Mouse (Mus musculus) cerebral cortex, adult 2 months (tissue): ENCODE results near the gene Gls.

ENCODE experiments used
- WGBS: fragments of 180-500 bp; shearing (Covaris S2); methylation state at CpG from one replicate; pipeline ENCODE4 v1.1.7; 2018; 5-methylcytosine and 5-hydroxymethylcytosine counted together

Gls gene

DNA sequence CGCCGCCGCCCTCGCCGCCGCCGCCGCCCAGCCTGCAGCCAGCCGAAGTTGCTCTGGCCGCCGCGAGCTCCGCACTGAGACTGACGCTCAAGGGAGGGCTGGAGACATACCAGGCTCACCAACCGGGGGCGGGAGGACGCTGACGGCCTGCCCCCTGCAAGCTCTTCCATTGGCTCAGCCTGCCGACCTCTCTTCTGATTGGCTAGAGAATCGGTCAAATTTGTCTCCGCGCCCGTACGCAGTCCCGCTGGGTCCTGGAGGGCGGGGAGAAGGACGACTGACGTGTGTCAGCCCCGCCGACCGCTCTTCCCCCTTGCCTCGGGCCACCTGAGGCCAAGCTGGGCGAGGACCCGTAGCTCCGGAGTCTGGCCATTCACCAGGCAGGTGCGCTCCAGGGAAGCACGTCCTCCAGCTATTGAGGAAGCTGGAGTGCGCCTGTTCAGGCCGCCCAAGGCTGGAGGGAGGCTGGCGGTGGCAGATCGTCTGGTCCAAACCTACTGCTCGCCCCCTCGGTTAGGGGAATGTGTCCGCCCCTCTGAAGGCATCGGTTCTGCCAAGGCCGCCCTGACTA, at the start of gene Gls:
Gene Gls, minus strand, starts transcription at position 90 of the 571 bp plus-strand sequence.
- WGBS: under 1% methylated on average over 46 of the region's 46 CpGs

DNA sequence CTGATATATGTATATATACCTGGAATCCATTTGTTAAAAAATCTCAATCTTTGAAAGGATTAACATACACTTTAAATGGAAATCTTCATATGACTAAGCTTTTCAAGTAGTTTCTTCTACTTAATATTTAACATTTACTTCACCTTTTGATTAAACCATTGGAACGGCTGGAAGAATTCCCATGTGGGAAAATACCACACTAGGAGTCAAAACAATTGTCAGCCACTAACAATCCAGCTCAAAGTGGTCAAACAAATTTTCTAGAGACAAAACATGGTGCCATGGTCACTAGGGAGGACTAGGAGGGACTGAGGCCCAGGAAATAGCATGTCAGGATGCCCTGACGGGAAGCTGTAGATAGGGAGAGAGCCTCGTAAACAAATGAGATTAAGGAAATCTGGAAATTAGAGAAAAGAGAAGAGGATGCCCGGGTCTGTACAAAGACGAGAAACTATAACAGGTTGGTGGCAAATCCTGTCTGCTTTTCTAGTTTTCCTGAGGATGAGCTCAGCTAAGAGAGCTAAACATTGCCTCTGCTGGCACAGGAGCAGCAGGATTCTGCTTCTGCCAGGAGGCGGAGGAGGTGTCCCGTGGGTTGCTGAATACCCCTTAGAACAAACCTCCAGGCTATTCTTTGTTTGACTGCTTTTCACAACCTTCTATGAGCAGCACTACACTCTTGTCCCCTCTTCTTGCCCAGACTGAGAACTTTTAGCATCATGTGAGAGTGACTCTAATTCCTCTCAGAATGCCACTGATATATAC, 47.0 kb upstream of the Gls start:
- 40% methylated on average over 7 of the region's 7 CpGs for WGBS

GRCm38 (mm10) chr1:52279331-52279730, 46.3 kb upstream of the Gls start:
- 59% methylated on average over 3 of the region's 3 CpGs for WGBS

GRCm38 (mm10) chr1:52278073-52278472, 45.0 kb upstream of the Gls start:
- 82% methylated on average over 6 of the region's 6 CpGs for WGBS

DNA sequence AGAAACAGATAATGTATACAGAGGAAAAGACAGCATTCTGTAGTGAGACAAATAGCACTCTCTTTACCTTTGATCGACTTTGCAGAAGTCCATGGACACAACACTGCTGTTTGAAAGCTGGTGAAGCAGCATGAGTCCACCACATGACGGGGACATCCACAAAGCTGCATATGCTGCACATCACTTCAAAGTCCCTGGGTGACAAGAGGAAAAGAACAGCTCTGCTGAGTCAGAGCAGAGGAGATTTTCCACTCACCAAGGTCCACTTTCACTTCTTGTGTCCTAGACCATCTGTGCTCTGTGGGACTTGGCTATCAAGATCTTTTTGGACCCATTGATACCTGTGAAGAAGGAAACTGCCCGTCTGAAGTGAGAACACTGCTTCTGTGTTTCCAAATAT, 41.2 kb upstream of the Gls start:
- 68% methylated on average over 3 of the region's 3 CpGs for WGBS

- 83% methylated on average over 5 of the region's 5 CpGs for WGBS
Measured at GRCm38 (mm10) chr1:52272018-52272678, 39.1 kb upstream of the Gls start.

DNA sequence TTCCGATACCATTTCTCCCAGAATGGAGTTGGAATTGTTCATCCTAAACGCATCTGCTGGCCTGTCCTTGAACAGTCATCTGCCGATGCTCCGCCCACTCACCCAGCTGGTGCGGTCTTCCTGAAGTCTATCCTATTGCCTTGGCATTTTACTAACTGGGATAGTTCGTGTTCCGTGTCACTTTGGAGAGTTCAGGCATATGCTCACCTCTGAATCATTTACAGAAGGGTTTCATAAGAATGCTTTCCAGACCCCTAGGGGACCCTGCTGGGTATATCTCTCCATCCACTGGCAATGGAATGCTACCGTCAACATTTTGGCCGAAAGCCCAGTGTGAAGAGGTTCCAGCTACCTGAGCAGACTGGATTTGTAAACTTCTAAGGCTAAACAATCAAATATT, 37.3 kb upstream of the Gls start:
- WGBS: 61% methylated on average over 9 of the region's 9 CpGs

DNA sequence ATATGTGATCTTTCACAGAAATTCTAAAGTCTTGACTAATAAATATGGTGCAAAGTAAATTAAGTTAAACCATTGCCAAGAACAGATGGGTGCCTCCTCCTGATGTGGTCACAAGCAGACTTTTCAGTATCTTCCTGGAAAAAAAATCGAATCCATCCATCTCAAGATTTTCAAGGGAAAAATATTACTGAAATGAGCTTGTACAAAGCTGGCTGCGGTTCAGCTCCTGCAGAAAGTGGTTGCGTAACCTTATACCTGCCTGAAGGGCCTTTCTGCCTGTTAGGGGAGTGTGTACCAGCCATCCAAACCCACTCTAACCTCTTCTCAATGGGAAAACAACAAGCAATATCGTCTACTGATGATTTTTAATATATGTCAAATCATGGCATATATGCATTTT, 36.6 kb upstream of the Gls start:
- WGBS: 62% methylated on average over 4 of the region's 4 CpGs

GRCm38 (mm10) chr1:52268006-52268405, 35.0 kb upstream of the Gls start:
- 96% methylated on average over 6 of the region's 6 CpGs for WGBS

DNA sequence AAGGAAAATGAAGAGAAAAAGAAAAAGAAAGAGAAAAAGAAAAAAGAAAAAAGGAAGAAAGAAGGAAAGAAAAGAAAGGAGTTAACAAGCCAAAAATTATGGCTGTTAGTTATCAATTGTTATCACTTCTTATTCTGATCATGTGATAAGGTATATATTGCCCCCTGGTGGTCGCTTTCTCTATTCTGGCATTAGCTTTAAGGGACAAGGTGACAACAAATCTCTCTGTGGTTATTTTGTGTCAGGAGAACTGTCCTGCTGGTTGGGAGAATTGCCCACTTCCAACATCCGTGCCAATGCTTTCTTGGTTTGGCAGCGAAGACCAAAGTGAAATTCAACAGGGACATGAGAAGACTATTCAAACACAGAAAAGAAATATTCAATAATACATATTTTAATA, 34.6 kb upstream of the Gls start:
- whole genome bisulfite sequencing: 37% methylated on average over 3 of the region's 3 CpGs

DNA sequence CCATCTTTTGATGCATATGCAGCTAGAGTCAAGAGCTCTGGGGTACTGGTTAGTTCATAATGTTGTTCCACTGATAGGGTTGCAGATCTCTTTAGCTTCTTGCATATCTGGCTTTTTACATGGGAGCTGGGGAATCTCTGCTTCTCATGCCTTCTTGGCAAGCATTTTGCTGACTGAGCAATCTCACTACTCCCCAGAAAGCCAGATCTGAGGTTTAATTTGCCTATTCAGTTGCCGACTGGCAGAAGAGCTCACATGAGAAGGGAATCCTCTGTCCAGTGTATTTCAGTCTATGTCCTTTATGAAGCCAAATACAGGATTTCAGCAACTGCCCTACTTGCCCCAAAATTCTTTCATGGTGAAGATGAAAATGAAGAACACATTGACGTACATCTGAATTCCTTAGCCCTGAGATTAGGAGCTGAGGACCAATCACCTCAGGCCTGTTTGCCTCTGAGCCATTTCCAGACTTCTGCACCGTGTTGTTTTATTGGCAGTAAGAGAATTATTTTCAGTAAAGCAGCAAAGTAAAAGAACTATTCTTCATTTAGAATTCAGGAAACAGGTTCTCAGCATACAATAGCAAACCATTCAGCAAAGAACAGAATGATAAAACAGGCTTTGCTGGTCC, 33.0 kb upstream of the Gls start:
- WGBS: 56% methylated on average over 3 of the region's 3 CpGs

GRCm38 (mm10) chr1:52264290-52264689, 31.3 kb upstream of the Gls start:
- 22% methylated on average over 3 of the region's 3 CpGs for WGBS

DNA sequence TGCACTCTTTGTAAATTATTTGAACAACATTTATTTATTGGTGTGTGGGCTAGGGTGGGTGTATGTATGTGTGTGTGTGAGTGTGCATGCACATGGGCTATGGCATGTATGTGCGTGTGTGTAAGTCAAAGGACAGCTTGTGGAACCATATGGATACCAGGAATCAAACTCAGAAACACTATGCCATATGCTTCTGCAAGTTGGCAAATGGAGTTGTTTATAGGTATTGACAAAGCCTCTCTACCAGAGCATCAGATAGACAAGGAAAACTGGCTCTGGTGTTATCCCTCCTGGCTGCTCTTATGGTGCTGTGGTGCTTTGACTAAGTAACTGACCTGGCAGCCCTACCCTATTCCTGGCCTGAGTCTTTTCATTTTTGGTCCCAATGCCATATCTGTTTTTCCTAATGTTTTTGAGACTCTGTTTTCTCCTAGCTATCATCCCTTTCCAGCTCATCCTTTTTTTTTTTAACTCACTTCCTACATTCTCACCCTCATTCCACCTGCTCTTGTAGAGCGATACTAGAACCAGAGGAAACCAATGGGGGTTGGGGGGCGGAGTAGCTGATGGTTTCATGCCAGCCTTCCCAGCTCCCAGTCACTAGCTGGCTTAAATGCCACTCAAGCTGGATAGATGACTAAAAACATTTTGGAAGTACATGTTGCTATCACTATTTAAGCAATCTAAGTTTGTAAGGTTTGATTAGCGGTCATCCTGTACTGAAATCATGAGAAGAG, 27.5 kb upstream of the Gls start:
- WGBS: 69% methylated on average over 4 of the region's 4 CpGs

DNA sequence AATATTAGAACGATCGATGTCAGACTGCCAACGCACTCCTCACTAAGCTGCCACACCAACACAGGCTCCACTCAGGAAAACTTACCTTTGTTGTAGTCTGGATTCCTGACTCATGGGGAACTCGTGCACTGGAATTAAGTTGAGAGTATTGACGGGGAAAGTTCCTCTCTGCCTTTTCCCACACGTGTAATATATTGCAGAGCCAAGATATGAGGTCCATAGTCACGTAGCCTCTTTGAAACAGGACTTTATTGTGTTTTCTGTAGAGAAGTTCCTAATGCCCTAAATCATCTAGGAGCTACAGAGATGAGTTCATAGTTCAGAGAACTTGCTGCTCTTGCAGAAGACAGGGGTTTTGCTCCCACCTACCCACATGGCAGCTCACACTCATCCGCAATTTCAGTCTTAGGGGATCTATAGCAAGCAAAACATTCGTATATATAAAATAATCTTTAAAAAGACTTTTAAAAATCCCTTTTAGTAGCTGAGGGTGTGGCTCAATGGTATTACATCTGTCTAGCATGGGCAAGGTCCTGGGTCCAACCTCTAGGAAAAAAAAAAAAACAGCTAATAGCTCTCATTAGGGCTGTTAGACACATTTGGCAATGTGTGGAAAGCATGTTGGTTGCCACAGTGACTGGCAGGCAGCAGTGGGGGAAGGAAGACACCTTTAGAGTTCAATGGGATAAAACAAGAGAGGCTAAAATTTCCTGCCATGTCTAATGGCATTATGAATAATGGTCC, 25.1 kb upstream of the Gls start:
- 81% methylated on average over 9 of the region's 9 CpGs for WGBS

GRCm38 (mm10) chr1:52256916-52257315, 23.9 kb upstream of the Gls start:
- 87% methylated on average over 4 of the region's 4 CpGs for WGBS

- WGBS: 87% methylated on average over 4 of the region's 4 CpGs
Measured at GRCm38 (mm10) chr1:52256194-52256593, 23.2 kb upstream of the Gls start.

- WGBS: 67% methylated on average over 2 of the region's 2 CpGs
Measured at GRCm38 (mm10) chr1:52254411-52254810, 21.4 kb upstream of the Gls start.

GRCm38 (mm10) chr1:52253386-52253785, 20.4 kb upstream of the Gls start:
- 88% methylated on average over 6 of the region's 6 CpGs for WGBS

- 81% methylated on average over 2 of the region's 2 CpGs for WGBS
Measured at GRCm38 (mm10) chr1:52252447-52252846, 19.4 kb upstream of the Gls start.

DNA sequence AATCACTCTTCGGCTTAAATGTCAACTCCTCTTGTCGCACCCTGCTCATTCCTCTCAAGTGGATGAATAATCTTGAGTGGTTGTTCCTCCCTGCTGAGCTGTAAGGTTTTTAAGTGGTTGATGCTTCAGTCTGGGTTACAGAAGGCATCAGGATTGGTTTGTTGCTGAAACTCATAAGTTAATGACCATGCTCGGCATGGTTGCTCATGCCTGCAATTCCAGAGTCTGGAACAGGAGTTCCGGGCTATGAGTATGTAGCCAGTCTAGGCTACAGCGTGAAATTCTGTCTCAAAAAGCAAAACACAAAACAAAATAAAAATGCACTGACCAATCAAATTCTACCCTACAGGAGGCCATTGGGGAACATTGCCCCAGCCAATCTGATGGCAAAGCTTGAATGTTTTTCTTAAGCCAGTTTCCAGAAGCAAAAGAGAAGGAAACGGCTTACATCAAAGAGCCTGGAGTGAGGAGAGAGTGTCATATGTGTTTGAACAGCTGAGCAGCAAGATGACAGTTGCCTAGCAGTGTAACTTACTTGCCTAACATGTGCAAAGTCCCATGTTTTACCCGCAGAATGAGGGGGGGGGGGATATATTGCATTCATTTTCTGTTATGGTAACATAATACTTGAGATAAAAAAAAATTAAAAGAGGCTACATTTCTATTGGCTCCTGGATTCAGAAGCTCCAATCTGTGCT, 18.2 kb upstream of the Gls start:
- 74% methylated on average over 7 of the region's 7 CpGs for WGBS
